Mouse (Mus musculus): ENCODE measurements around the gene Ccr10.

DNA sequence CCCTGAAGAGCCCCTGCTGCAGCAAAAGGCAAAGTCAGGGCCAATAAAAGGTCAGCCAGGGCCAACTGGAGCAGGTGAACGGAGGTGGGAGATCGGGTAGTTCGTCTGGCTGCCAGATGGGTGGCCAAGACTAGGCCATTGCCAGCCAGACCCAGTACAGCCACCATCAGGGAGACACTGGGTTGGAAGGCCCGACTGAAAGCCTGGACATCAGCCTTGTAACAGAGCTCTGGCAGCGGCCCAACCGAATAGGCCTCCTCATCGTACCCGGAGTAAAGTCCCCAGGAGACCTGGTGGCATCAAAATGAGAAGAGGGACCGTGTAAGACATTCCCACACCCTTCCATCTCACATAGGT is 876 bp downstream of the Ccr10 start:
- no peak for TF ChIP-seq POLR2A (IDR thresholded peaks at IDR 0.05; ENCODE audit: extremely low read depth, insufficient read depth, low read length)
- no peak for TF ChIP-seq CTCF (IDR thresholded peaks at IDR 0.05; ENCODE audit: extremely low read depth, insufficient read depth, low read length)

Data from cortical plate, adult 2 months (tissue).